Mouse (Mus musculus): ENCODE results near the gene Atxn7. TPM values are rescaled to one million over a fixed set of nuclear protein-coding genes. Genes with fewer than 3 reads are reported as not detected.

Gene Atxn7
- polyA plus RNA-seq, 1 experiment from 2014 or later = 4.8 TPM

GRCm38 (mm10) chr14:13960482-13961325, 536 bp upstream of the Atxn7 start:
- Histone ChIP-seq H3K36me3 (peaks cover 4% of the 10 kb centered on the region), H3K9me3 (replicated peaks) (no peaks in the 10 kb centered on the region), H3K4me1 (peaks cover 19% of the 10 kb centered on the region), H3K27me3 (no peaks in the 10 kb centered on the region), H3K27ac (peak overlapping the region; percentile 92), H3K9ac (peak overlapping the region; percentile 98), H3K4me2 (replicated peaks) (peak overlapping the region; percentile 67), H3K4me3 (peak overlapping the region; percentile 81)
- WGBS = under 1% methylated on average over 47 of the region's 75 CpGs
- peak; percentile 91 for ATAC-seq (ENCODE audit: low FRiP score)

GRCm38 (mm10) chr14:13962476-13962875, 1.2 kb downstream of the Atxn7 start:
- H3K36me3 ChIP-seq = no peaks in the 10 kb centered on the region
- H3K4me1 ChIP-seq = peaks cover 19% of the 10 kb centered on the region
- H3K4me2 ChIP-seq (replicated peaks) = no peak overlapping the region
- no peak overlapping the region for H3K9ac ChIP-seq
- H3K27ac ChIP-seq = no peak overlapping the region
- no peaks in the 10 kb centered on the region for H3K27me3 ChIP-seq
- H3K9me3 ChIP-seq (replicated peaks) = no peaks in the 10 kb centered on the region
- no peak for ATAC-seq (ENCODE audit: low FRiP score)
- 92% methylated on average over 6 of the region's 6 CpGs for WGBS
- no peak overlapping the region for H3K4me3 ChIP-seq

GRCm38 (mm10) chr14:13963527-13963926, 2.3 kb downstream of the Atxn7 start:
- Histone ChIP-seq H3K4me3 (no peak overlapping the region), H3K4me1 (peaks cover 15% of the 10 kb centered on the region), H3K9ac (no peak overlapping the region), H3K27me3 (no peaks in the 10 kb centered on the region), H3K36me3 (no peaks in the 10 kb centered on the region), H3K9me3 (replicated peaks) (no peaks in the 10 kb centered on the region), H3K4me2 (replicated peaks) (no peak overlapping the region), H3K27ac (no peak overlapping the region)
- no peak for ATAC-seq (ENCODE audit: low FRiP score)
- WGBS = 76% methylated on average over 1 of the region's 1 CpGs

- no peak for ATAC-seq (ENCODE audit: low FRiP score)
- Histone ChIP-seq H3K4me2 (replicated peaks) (no peak overlapping the region), H3K27ac (no peak overlapping the region), H3K4me3 (no peak overlapping the region), H3K36me3 (no peaks in the 10 kb centered on the region), H3K4me1 (no peaks in the 10 kb centered on the region), H3K9ac (no peak overlapping the region), H3K27me3 (no peaks in the 10 kb centered on the region), H3K9me3 (replicated peaks) (no peaks in the 10 kb centered on the region)
- WGBS = 48% methylated on average over 1 of the region's 1 CpGs
These were observed 6.4 kb downstream of the Atxn7 start for GRCm38 (mm10) chr14:13967607-13968006.

GRCm38 (mm10) chr14:13968476-13968875, 7.2 kb downstream of the Atxn7 start:
- H3K4me1 ChIP-seq = no peaks in the 10 kb centered on the region
- ATAC-seq (ENCODE audit: low FRiP score) = no peak
- no peaks in the 10 kb centered on the region for H3K36me3 ChIP-seq
- H3K9me3 ChIP-seq (replicated peaks) = no peaks in the 10 kb centered on the region
- no peak overlapping the region for H3K27ac ChIP-seq
- no peak overlapping the region for H3K4me2 ChIP-seq (replicated peaks)
- WGBS = 80% methylated on average over 5 of the region's 5 CpGs
- H3K4me3 ChIP-seq = no peak overlapping the region
- H3K9ac ChIP-seq = no peak overlapping the region
- no peaks in the 10 kb centered on the region for H3K27me3 ChIP-seq

- Histone ChIP-seq H3K27me3 (no peaks in the 10 kb centered on the region), H3K9ac (no peak overlapping the region), H3K4me3 (no peak overlapping the region), H3K4me1 (no peaks in the 10 kb centered on the region), H3K9me3 (replicated peaks) (no peaks in the 10 kb centered on the region), H3K27ac (no peak overlapping the region), H3K36me3 (no peaks in the 10 kb centered on the region), H3K4me2 (replicated peaks) (no peak overlapping the region)
- no peak for ATAC-seq (ENCODE audit: low FRiP score)
- 89% methylated on average over 3 of the region's 3 CpGs for WGBS
These were observed 9.3 kb downstream of the Atxn7 start for GRCm38 (mm10) chr14:13970513-13970912.

- Histone ChIP-seq H3K36me3 (no peaks in the 10 kb centered on the region), H3K4me1 (no peaks in the 10 kb centered on the region), H3K27ac (no peak overlapping the region), H3K27me3 (no peaks in the 10 kb centered on the region), H3K9me3 (replicated peaks) (no peaks in the 10 kb centered on the region), H3K4me3 (no peak overlapping the region), H3K4me2 (replicated peaks) (no peak overlapping the region), H3K9ac (no peak overlapping the region)
- 53% methylated on average over 6 of the region's 6 CpGs for WGBS
- ATAC-seq (ENCODE audit: low FRiP score) = no peak
These were observed 10.5 kb downstream of the Atxn7 start for GRCm38 (mm10) chr14:13971644-13972234.

- Histone ChIP-seq H3K36me3 (no peaks in the 10 kb centered on the region), H3K9me3 (replicated peaks) (no peaks in the 10 kb centered on the region), H3K4me1 (no peaks in the 10 kb centered on the region), H3K27ac (no peak overlapping the region), H3K9ac (no peak overlapping the region), H3K4me2 (replicated peaks) (no peak overlapping the region), H3K27me3 (no peaks in the 10 kb centered on the region), H3K4me3 (no peak overlapping the region)
- WGBS = 84% methylated on average over 1 of the region's 1 CpGs
- no peak for ATAC-seq (ENCODE audit: low FRiP score)
These were observed 16.3 kb downstream of the Atxn7 start for GRCm38 (mm10) chr14:13977498-13977897.

GRCm38 (mm10) chr14:13981286-13981685, 20.0 kb downstream of the Atxn7 start:
- Histone ChIP-seq H3K4me3 (no peak overlapping the region), H3K4me2 (replicated peaks) (no peak overlapping the region), H3K4me1 (no peaks in the 10 kb centered on the region), H3K27ac (no peak overlapping the region), H3K9ac (no peak overlapping the region), H3K9me3 (replicated peaks) (no peaks in the 10 kb centered on the region), H3K36me3 (no peaks in the 10 kb centered on the region), H3K27me3 (no peaks in the 10 kb centered on the region)
- 40% methylated on average over 2 of the region's 2 CpGs for WGBS
- ATAC-seq (ENCODE audit: low FRiP score) = no peak

GRCm38 (mm10) chr14:13982174-13982573, 20.9 kb downstream of the Atxn7 start:
- Histone ChIP-seq H3K4me3 (no peak overlapping the region), H3K27me3 (no peaks in the 10 kb centered on the region), H3K4me2 (replicated peaks) (no peak overlapping the region), H3K4me1 (no peaks in the 10 kb centered on the region), H3K36me3 (no peaks in the 10 kb centered on the region), H3K9me3 (replicated peaks) (no peaks in the 10 kb centered on the region), H3K27ac (no peak overlapping the region), H3K9ac (no peak overlapping the region)
- WGBS = 68% methylated on average over 2 of the region's 2 CpGs
- no peak for ATAC-seq (ENCODE audit: low FRiP score)

- Histone ChIP-seq H3K9me3 (replicated peaks) (no peaks in the 10 kb centered on the region), H3K9ac (no peak overlapping the region), H3K27ac (no peak overlapping the region), H3K4me3 (no peak overlapping the region), H3K27me3 (no peaks in the 10 kb centered on the region), H3K4me2 (replicated peaks) (no peak overlapping the region), H3K36me3 (no peaks in the 10 kb centered on the region), H3K4me1 (no peaks in the 10 kb centered on the region)
- ATAC-seq (ENCODE audit: low FRiP score) = no peak
- WGBS = 67% methylated on average over 2 of the region's 2 CpGs
These were observed 27.2 kb downstream of the Atxn7 start for GRCm38 (mm10) chr14:13988397-13988796.

- Histone ChIP-seq H3K9me3 (replicated peaks) (no peaks in the 10 kb centered on the region), H3K9ac (no peak overlapping the region), H3K27ac (no peak overlapping the region), H3K4me2 (replicated peaks) (no peak overlapping the region), H3K27me3 (no peaks in the 10 kb centered on the region), H3K4me1 (no peaks in the 10 kb centered on the region), H3K36me3 (no peaks in the 10 kb centered on the region), H3K4me3 (no peak overlapping the region)
- WGBS = 87% methylated on average over 3 of the region's 3 CpGs
- ATAC-seq (ENCODE audit: low FRiP score) = no peak
These were observed 29.5 kb downstream of the Atxn7 start for GRCm38 (mm10) chr14:13990741-13991140.
